Mouse (Mus musculus): Measurements from ENCODE around the gene Otol1. TPM values are rescaled to one million over a fixed set of nuclear protein-coding genes. Genes with fewer than 3 reads are reported as not detected.

The Otol1 gene
- not detected in 2 replicates for polyA plus RNA-seq (2015; fragmentation: Nextera tagmentation; extraction: Ambion mirVana)

- Histone ChIP-seq H3K27me3 (replicated peaks) (no peaks in the 10 kb centered on the region), H3K9ac (replicated peaks) (no peak within 1 kb of the TSS), H3K4me2 (no peak within 1 kb of the TSS), H3K4me1 (peaks cover 4% of the 10 kb centered on the region; the same call in 1 of the 2 replicates), H3K27ac (replicated peaks) (no peak within 1 kb of the TSS), H3K36me3 (no peaks in the 10 kb centered on the region), H3K4me3 (replicated peaks) (no peak within 1 kb of the TSS), H3K9me3 (replicated peaks) (no peaks in the 10 kb centered on the region)
- 75% methylated on average over 4 of the region's 4 CpGs for WGBS
- no peak for ATAC-seq (ENCODE audit: low FRiP score)
These were observed at the start of gene Otol1 for GRCm38 (mm10) chr3:70007313-70007712. Gene Otol1 (plus strand): TSS chr3:70007613.

- H3K9me3 ChIP-seq (replicated peaks) = no peaks in the 10 kb centered on the region
- H3K4me1 ChIP-seq = no peaks in the 10 kb centered on the region
- 63% methylated on average over 5 of the region's 5 CpGs for WGBS
- H3K27ac ChIP-seq (replicated peaks) = no peak overlapping the region
- no peaks in the 10 kb centered on the region for H3K36me3 ChIP-seq
- H3K27me3 ChIP-seq (replicated peaks) = no peaks in the 10 kb centered on the region
- H3K4me2 ChIP-seq = no peak overlapping the region
- no peak overlapping the region for H3K4me3 ChIP-seq (replicated peaks)
- H3K9ac ChIP-seq (replicated peaks) = no peak overlapping the region
- no peak for ATAC-seq (ENCODE audit: low FRiP score)
These were observed 45.2 kb upstream of the Otol1 start for GRCm38 (mm10) chr3:69962187-69962586.

- H3K9ac ChIP-seq (replicated peaks) = no peak overlapping the region
- no peak overlapping the region for H3K4me2 ChIP-seq
- no peaks in the 10 kb centered on the region for H3K9me3 ChIP-seq (replicated peaks)
- 64% methylated on average over 6 of the region's 6 CpGs for WGBS
- no peak overlapping the region for H3K4me3 ChIP-seq (replicated peaks)
- H3K27me3 ChIP-seq (replicated peaks) = no peaks in the 10 kb centered on the region
- H3K36me3 ChIP-seq = no peaks in the 10 kb centered on the region
- H3K4me1 ChIP-seq = no peaks in the 10 kb centered on the region
- H3K27ac ChIP-seq (replicated peaks) = no peak overlapping the region
- ATAC-seq (ENCODE audit: low FRiP score) = peak; percentile 28; the same call in 1 of the 2 replicates
These were observed 35.8 kb upstream of the Otol1 start for GRCm38 (mm10) chr3:69971482-69972097.

GRCm38 (mm10) chr3:69978092-69978491 is 29.3 kb upstream of the Otol1 start:
- H3K4me2 ChIP-seq = no peak overlapping the region
- no peaks in the 10 kb centered on the region for H3K4me1 ChIP-seq
- H3K9ac ChIP-seq (replicated peaks) = no peak overlapping the region
- no peak for ATAC-seq (ENCODE audit: low FRiP score)
- no peak overlapping the region for H3K4me3 ChIP-seq (replicated peaks)
- H3K27ac ChIP-seq (replicated peaks) = no peak overlapping the region
- no peaks in the 10 kb centered on the region for H3K9me3 ChIP-seq (replicated peaks)
- no peaks in the 10 kb centered on the region for H3K36me3 ChIP-seq
- H3K27me3 ChIP-seq (replicated peaks) = no peaks in the 10 kb centered on the region

GRCm38 (mm10) chr3:69993806-69994205 is 13.6 kb upstream of the Otol1 start:
- H3K27me3 ChIP-seq (replicated peaks) = no peaks in the 10 kb centered on the region
- no peak overlapping the region for H3K9ac ChIP-seq (replicated peaks)
- no peaks in the 10 kb centered on the region for H3K9me3 ChIP-seq (replicated peaks)
- 11% methylated on average over 4 of the region's 4 CpGs for WGBS
- H3K4me2 ChIP-seq = no peak overlapping the region
- no peaks in the 10 kb centered on the region for H3K36me3 ChIP-seq
- no peak; the same call in 1 of the 2 replicates for ATAC-seq (ENCODE audit: low FRiP score)
- no peak overlapping the region for H3K27ac ChIP-seq (replicated peaks)
- 0 out of 2 replicates have a peak, but pooled peaks cover 3% of the 10 kb centered on the region for H3K4me1 ChIP-seq
- H3K4me3 ChIP-seq (replicated peaks) = no peak overlapping the region

- Histone ChIP-seq H3K27ac (replicated peaks) (no peak overlapping the region), H3K4me2 (no peak overlapping the region), H3K4me3 (replicated peaks) (no peak overlapping the region), H3K9me3 (replicated peaks) (no peaks in the 10 kb centered on the region), H3K4me1 (peaks cover 4% of the 10 kb centered on the region; the same call in 1 of the 2 replicates), H3K27me3 (replicated peaks) (no peaks in the 10 kb centered on the region), H3K36me3 (no peaks in the 10 kb centered on the region), H3K9ac (replicated peaks) (no peak overlapping the region)
- ATAC-seq (ENCODE audit: low FRiP score) = no peak
- 47% methylated on average over 9 of the region's 9 CpGs for WGBS
These were observed 5.9 kb upstream of the Otol1 start for GRCm38 (mm10) chr3:70001540-70001939.

GRCm38 (mm10) chr3:70003126-70003764 is 4.2 kb upstream of the Otol1 start:
- no peak overlapping the region for H3K9ac ChIP-seq (replicated peaks)
- 64% methylated on average over 17 of the region's 17 CpGs for WGBS
- no peak overlapping the region for H3K4me3 ChIP-seq (replicated peaks)
- H3K9me3 ChIP-seq (replicated peaks) = no peaks in the 10 kb centered on the region
- H3K27ac ChIP-seq (replicated peaks) = no peak overlapping the region
- no peaks in the 10 kb centered on the region for H3K27me3 ChIP-seq (replicated peaks)
- no peaks in the 10 kb centered on the region for H3K36me3 ChIP-seq
- H3K4me2 ChIP-seq = no peak overlapping the region; the same call in 1 of the 2 replicates
- peaks cover 4% of the 10 kb centered on the region; the same call in 1 of the 2 replicates for H3K4me1 ChIP-seq
- ATAC-seq (ENCODE audit: low FRiP score) = 0 out of 2 replicates have a peak, but pooled peaks have one; percentile 57

- Histone ChIP-seq H3K9ac (replicated peaks) (no peak overlapping the region), H3K27ac (replicated peaks) (no peak overlapping the region), H3K4me3 (replicated peaks) (no peak overlapping the region), H3K9me3 (replicated peaks) (no peaks in the 10 kb centered on the region), H3K4me2 (no peak overlapping the region; the same call in 1 of the 2 replicates), H3K27me3 (replicated peaks) (no peaks in the 10 kb centered on the region), H3K4me1 (peaks cover 4% of the 10 kb centered on the region; the same call in 1 of the 2 replicates), H3K36me3 (no peaks in the 10 kb centered on the region)
- WGBS = 33% methylated on average over 7 of the region's 7 CpGs
- peak; percentile 66; the same call in 1 of the 2 replicates for ATAC-seq (ENCODE audit: low FRiP score)
These were observed 3.5 kb upstream of the Otol1 start for GRCm38 (mm10) chr3:70003955-70004354.

- no peak overlapping the region for H3K27ac ChIP-seq (replicated peaks)
- H3K4me2 ChIP-seq = no peak overlapping the region
- no peaks in the 10 kb centered on the region for H3K9me3 ChIP-seq (replicated peaks)
- peaks cover 4% of the 10 kb centered on the region; the same call in 1 of the 2 replicates for H3K4me1 ChIP-seq
- WGBS = 74% methylated on average over 8 of the region's 8 CpGs
- no peak overlapping the region for H3K4me3 ChIP-seq (replicated peaks)
- no peaks in the 10 kb centered on the region for H3K27me3 ChIP-seq (replicated peaks)
- no peak overlapping the region for H3K9ac ChIP-seq (replicated peaks)
- no peaks in the 10 kb centered on the region for H3K36me3 ChIP-seq
- ATAC-seq (ENCODE audit: low FRiP score) = no peak
These were observed 3.0 kb upstream of the Otol1 start for GRCm38 (mm10) chr3:70004379-70004778.

- Histone ChIP-seq H3K9me3 (replicated peaks) (no peaks in the 10 kb centered on the region), H3K36me3 (no peaks in the 10 kb centered on the region), H3K4me2 (no peak overlapping the region), H3K27me3 (replicated peaks) (no peaks in the 10 kb centered on the region), H3K4me3 (replicated peaks) (no peak overlapping the region), H3K9ac (replicated peaks) (no peak overlapping the region), H3K4me1 (no peaks in the 10 kb centered on the region), H3K27ac (replicated peaks) (no peak overlapping the region)
- WGBS = 77% methylated on average over 4 of the region's 4 CpGs
- no peak for ATAC-seq (ENCODE audit: low FRiP score)
These were observed 5.2 kb downstream of the Otol1 start for GRCm38 (mm10) chr3:70012641-70013040.

GRCm38 (mm10) chr3:70026605-70027004 is 19.2 kb downstream of the Otol1 start:
- WGBS = 84% methylated on average over 6 of the region's 6 CpGs
- H3K27me3 ChIP-seq (replicated peaks) = no peaks in the 10 kb centered on the region
- H3K9ac ChIP-seq (replicated peaks) = no peak overlapping the region
- H3K4me1 ChIP-seq = no peaks in the 10 kb centered on the region
- H3K4me3 ChIP-seq (replicated peaks) = no peak overlapping the region
- no peaks in the 10 kb centered on the region for H3K9me3 ChIP-seq (replicated peaks)
- H3K27ac ChIP-seq (replicated peaks) = no peak overlapping the region
- H3K4me2 ChIP-seq = no peak overlapping the region
- no peaks in the 10 kb centered on the region for H3K36me3 ChIP-seq
- ATAC-seq (ENCODE audit: low FRiP score) = no peak

GRCm38 (mm10) chr3:70029260-70029659 is 21.8 kb downstream of the Otol1 start:
- no peak for ATAC-seq (ENCODE audit: low FRiP score)

More at GRCm38 (mm10) chr3:70029260-70029659, 21.8 kb downstream of the Otol1 start:
- Histone ChIP-seq H3K4me1 (no peaks in the 10 kb centered on the region), H3K36me3 (no peaks in the 10 kb centered on the region), H3K9me3 (replicated peaks) (no peaks in the 10 kb centered on the region), H3K4me3 (replicated peaks) (no peak overlapping the region), H3K4me2 (no peak overlapping the region), H3K27me3 (replicated peaks) (no peaks in the 10 kb centered on the region), H3K9ac (replicated peaks) (no peak overlapping the region), H3K27ac (replicated peaks) (no peak overlapping the region)
- WGBS = 91% methylated on average over 3 of the region's 3 CpGs

Data from neural tube, embryonic 15.5 days (tissue).